Mouse (Mus musculus) embryo, embryonic 10 days (tissue): ENCODE measurements around the gene Kcng3.

ENCODE experiments used
- DNase-seq: peaks from one replicate; pipeline ENCODE4 v3.0.0-alpha.2; 2015; ENCODE audit warnings: low spot score

The Kcng3 gene

GRCm38 (mm10) chr17:83631783-83632652 lies at the start of gene Kcng3:
Gene Kcng3, minus strand, starts transcription at chr17:83631895.
- DNase-seq = peak; percentile 38

GRCm38 (mm10) chr17:83677370-83677769 lies 45.7 kb upstream of the Kcng3 start:
- DNase-seq = no peak

- no peak for DNase-seq
Measured at GRCm38 (mm10) chr17:83672685-83673084, 41.0 kb upstream of the Kcng3 start.

- DNase-seq = no peak
Measured at GRCm38 (mm10) chr17:83667934-83668690, 36.4 kb upstream of the Kcng3 start.

- DNase-seq = no peak
Measured at GRCm38 (mm10) chr17:83666597-83667287, 35.0 kb upstream of the Kcng3 start.

GRCm38 (mm10) chr17:83664761-83665160 lies 33.1 kb upstream of the Kcng3 start:
- DNase-seq = no peak

- no peak for DNase-seq
Measured at GRCm38 (mm10) chr17:83658943-83659342, 27.2 kb upstream of the Kcng3 start.

GRCm38 (mm10) chr17:83657375-83657774 lies 25.7 kb upstream of the Kcng3 start:
- DNase-seq = no peak

GRCm38 (mm10) chr17:83655732-83656131 lies 24.0 kb upstream of the Kcng3 start:
- no peak for DNase-seq

GRCm38 (mm10) chr17:83654651-83655136 lies 23.0 kb upstream of the Kcng3 start:
- DNase-seq = peak; percentile 31

- DNase-seq = no peak
Measured at GRCm38 (mm10) chr17:83653635-83654034, 21.9 kb upstream of the Kcng3 start.

- DNase-seq = no peak
Measured at GRCm38 (mm10) chr17:83650932-83651682, 19.4 kb upstream of the Kcng3 start.

GRCm38 (mm10) chr17:83649986-83650385 lies 18.3 kb upstream of the Kcng3 start:
- no peak for DNase-seq

- no peak for DNase-seq
Measured at GRCm38 (mm10) chr17:83647413-83647812, 15.7 kb upstream of the Kcng3 start.

GRCm38 (mm10) chr17:83646425-83647163 lies 14.9 kb upstream of the Kcng3 start:
- no peak for DNase-seq

GRCm38 (mm10) chr17:83645226-83645808 lies 13.6 kb upstream of the Kcng3 start:
- DNase-seq = peak; percentile 57

- DNase-seq = peak; percentile 38
Measured at GRCm38 (mm10) chr17:83637393-83637792, 5.7 kb upstream of the Kcng3 start.

- no peak for DNase-seq
Measured at GRCm38 (mm10) chr17:83636443-83636842, 4.7 kb upstream of the Kcng3 start.

GRCm38 (mm10) chr17:83632653-83633570 lies 1.2 kb upstream of the Kcng3 start:
- DNase-seq = peak; percentile 84
